Mouse (Mus musculus) duodenum, adult 2 months (tissue): ENCODE data around the gene Vmn1r43. TPM values are rescaled to one million over a fixed set of nuclear protein-coding genes. Genes with fewer than 3 reads are reported as not detected.

Experiments used
- polyA plus RNA-seq: library from polyadenylated mRNA; depleted of rRNA; stranded (reverse); fragments of >200 nt; gene quantifications from 2 replicates; pipeline ENCODE4 v1.2.3, GENCODE M21; 2012; ENCODE audit warnings: low replicate concordance; rRNA removed

The Vmn1r43 gene
- polyA plus RNA-seq: not detected in 2 replicates

DNA sequence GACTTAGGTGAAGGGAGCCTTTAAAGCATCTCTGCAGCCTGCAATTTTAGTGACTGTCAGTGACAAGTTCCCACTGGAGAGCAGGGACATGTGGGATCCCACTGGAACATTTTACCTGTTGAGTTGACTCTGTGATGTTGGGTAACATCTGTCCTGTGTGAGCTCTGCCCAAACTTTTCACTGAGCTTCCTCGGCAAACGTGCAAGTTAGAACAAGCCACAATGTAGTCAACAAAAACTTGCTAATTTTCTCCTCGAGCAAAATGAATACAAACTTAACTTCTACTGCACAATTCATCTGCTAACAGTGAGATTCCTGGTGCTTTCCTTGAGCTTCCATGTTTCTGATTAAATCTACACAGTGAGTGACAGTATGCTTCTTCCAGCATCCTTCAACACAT, at the start of gene Vmn1r43, which contains the start of gene Vmn1r42:
TSS of gene Vmn1r43 (minus strand) at position 101 of the 400 bp plus-strand sequence.
TSS of gene Vmn1r42 (minus strand) at position 101 of the 400 bp plus-strand sequence.

DNA sequence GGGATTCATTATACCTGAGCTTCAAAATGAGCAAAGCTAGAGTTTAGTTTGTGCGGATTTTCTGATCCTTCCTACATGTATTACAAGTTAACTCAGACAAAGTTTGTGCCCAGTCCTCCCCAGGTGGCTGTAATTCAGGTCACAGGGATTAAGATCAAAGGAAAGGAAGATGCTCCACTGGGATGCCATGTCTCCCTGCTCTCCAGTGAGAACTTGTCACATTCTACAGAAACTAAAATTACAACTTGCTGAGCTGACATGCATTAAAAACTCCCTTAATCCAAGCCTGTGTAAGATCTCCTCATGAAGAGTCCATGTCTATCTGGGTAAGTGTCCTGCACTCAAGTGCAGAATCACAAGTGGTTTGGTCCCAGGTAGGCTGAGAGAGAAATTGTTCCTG, 7.1 kb upstream of the Vmn1r43 start, which contains the start of gene Vmn1r44:
TSS of gene Vmn1r44 (plus strand) at position 301 of the 400 bp plus-strand sequence.

Other genes with a start within 250 kb of the Vmn1r43 start
- gene Txnrd3, start 232.4 kb downstream of the Vmn1r43 start, polyA plus RNA-seq: 4.0 and 5.2 TPM in 2 replicates
- gene Vmn1r40, start 168.9 kb downstream of the Vmn1r43 start, polyA plus RNA-seq: not detected in 2 replicates
- gene Vmn1r41, start 135.6 kb downstream of the Vmn1r43 start, polyA plus RNA-seq: not detected in 2 replicates
- gene Vmn1r42, start within 50 bp of the Vmn1r43 start, polyA plus RNA-seq: not detected in 2 replicates
- not detected in 2 replicates for gene Vmn1r44, start 7.2 kb upstream of the Vmn1r43 start, polyA plus RNA-seq
- not detected in 2 replicates for gene Vmn1r45, start 64.2 kb upstream of the Vmn1r43 start, polyA plus RNA-seq
- gene Vmn1r46, start 92.9 kb upstream of the Vmn1r43 start, polyA plus RNA-seq: not detected in 2 replicates
- gene Vmn1r47, start 139.7 kb upstream of the Vmn1r43 start, polyA plus RNA-seq: not detected in 2 replicates
- gene Vmn1r48, start 160.4 kb upstream of the Vmn1r43 start, polyA plus RNA-seq: not detected in 2 replicates
- gene Vmn1r49, start 202.1 kb upstream of the Vmn1r43 start, polyA plus RNA-seq: not detected in 2 replicates
- not detected in 2 replicates for gene Vmn1r50, start 225.0 kb upstream of the Vmn1r43 start, polyA plus RNA-seq
- gene Vmn1r51, start 246.2 kb upstream of the Vmn1r43 start, polyA plus RNA-seq: not detected in 2 replicates